Mouse (Mus musculus): ENCODE data around the gene Kcnma1. TPM values are rescaled to one million over a fixed set of nuclear protein-coding genes. Genes with fewer than 3 reads are reported as not detected.

Kcnma1 gene
- polyA plus RNA-seq, 1 experiment from 2014 or later, result 22.8 TPM

- DNase-seq (ENCODE audit: low spot score) (no peak), ATAC-seq (ENCODE audit: low FRiP score) (no peak)
- no peak overlapping the region for H3K27ac ChIP-seq
- H3K9ac ChIP-seq, result no peak overlapping the region
- no peaks in the 10 kb centered on the region for H3K36me3 ChIP-seq (replicated peaks; ENCODE audit: control insufficient read depth, insufficient read depth)
- no peaks in the 10 kb centered on the region for H3K9me3 ChIP-seq (ENCODE audit: control insufficient read depth, low read length)
- H3K4me2 ChIP-seq (replicated peaks), result no peak overlapping the region
- H3K4me3 ChIP-seq (replicated peaks; ENCODE audit: low read length), result no peak overlapping the region
- no peaks in the 10 kb centered on the region for H3K4me1 ChIP-seq (replicated peaks; ENCODE audit: control insufficient read depth, insufficient read depth, low read length)
- H3K27me3 ChIP-seq (ENCODE audit: control insufficient read depth, insufficient read depth, low read length), result no peaks in the 10 kb centered on the region
- WGBS, result 83% methylated on average over 3 of the region's 3 CpGs
Observed at GRCm38 (mm10) chr14:23326786-23327185, 687.5 kb downstream of the Kcnma1 start.

- Histone ChIP-seq H3K36me3 (replicated peaks; ENCODE audit: control insufficient read depth, insufficient read depth) (no peaks in the 10 kb centered on the region), H3K4me3 (replicated peaks; ENCODE audit: low read length) (no peak overlapping the region), H3K4me2 (replicated peaks) (no peak overlapping the region), H3K4me1 (replicated peaks; ENCODE audit: control insufficient read depth, insufficient read depth, low read length) (no peaks in the 10 kb centered on the region), H3K27me3 (ENCODE audit: control insufficient read depth, insufficient read depth, low read length) (no peaks in the 10 kb centered on the region), H3K9me3 (ENCODE audit: control insufficient read depth, low read length) (no peaks in the 10 kb centered on the region), H3K9ac (no peak overlapping the region), H3K27ac (no peak overlapping the region)
- no peak for DNase-seq (ENCODE audit: low spot score)
- WGBS, result 89% methylated on average over 5 of the region's 5 CpGs
- ATAC-seq (ENCODE audit: low FRiP score), result no peak
Observed at GRCm38 (mm10) chr14:23305288-23305687, 709.0 kb downstream of the Kcnma1 start.

GRCm38 (mm10) chr14:23300443-23300842 is 713.8 kb downstream of the Kcnma1 start:
- no peak for DNase-seq (ENCODE audit: low spot score)
- Histone ChIP-seq H3K27me3 (ENCODE audit: control insufficient read depth, insufficient read depth, low read length) (no peaks in the 10 kb centered on the region), H3K36me3 (replicated peaks; ENCODE audit: control insufficient read depth, insufficient read depth) (no peaks in the 10 kb centered on the region), H3K4me1 (replicated peaks; ENCODE audit: control insufficient read depth, insufficient read depth, low read length) (no peaks in the 10 kb centered on the region), H3K9ac (no peak overlapping the region), H3K4me2 (replicated peaks) (no peak overlapping the region), H3K27ac (no peak overlapping the region), H3K9me3 (ENCODE audit: control insufficient read depth, low read length) (no peaks in the 10 kb centered on the region), H3K4me3 (replicated peaks; ENCODE audit: low read length) (no peak overlapping the region)
- no peak for ATAC-seq (ENCODE audit: low FRiP score)
- 88% methylated on average over 2 of the region's 2 CpGs for WGBS

GRCm38 (mm10) chr14:23290634-23291033 is 723.7 kb downstream of the Kcnma1 start:
- Histone ChIP-seq H3K36me3 (replicated peaks; ENCODE audit: control insufficient read depth, insufficient read depth) (no peaks in the 10 kb centered on the region), H3K9ac (no peak overlapping the region), H3K27ac (no peak overlapping the region), H3K4me3 (replicated peaks; ENCODE audit: low read length) (no peak overlapping the region), H3K27me3 (ENCODE audit: control insufficient read depth, insufficient read depth, low read length) (no peaks in the 10 kb centered on the region), H3K9me3 (ENCODE audit: control insufficient read depth, low read length) (no peaks in the 10 kb centered on the region), H3K4me1 (replicated peaks; ENCODE audit: control insufficient read depth, insufficient read depth, low read length) (no peaks in the 10 kb centered on the region), H3K4me2 (replicated peaks) (no peak overlapping the region)
- no peak for DNase-seq (ENCODE audit: low spot score)
- 76% methylated on average over 2 of the region's 2 CpGs for WGBS
- no peak for ATAC-seq (ENCODE audit: low FRiP score)

GRCm38 (mm10) chr14:23266554-23267309 is 747.6 kb downstream of the Kcnma1 start:
- no peak for DNase-seq (ENCODE audit: low spot score)
- ATAC-seq (ENCODE audit: low FRiP score), result no peak
- Histone ChIP-seq H3K36me3 (replicated peaks; ENCODE audit: control insufficient read depth, insufficient read depth) (no peaks in the 10 kb centered on the region), H3K9me3 (ENCODE audit: control insufficient read depth, low read length) (no peaks in the 10 kb centered on the region), H3K9ac (no peak overlapping the region), H3K27ac (no peak overlapping the region), H3K4me2 (replicated peaks) (no peak overlapping the region), H3K4me1 (replicated peaks; ENCODE audit: control insufficient read depth, insufficient read depth, low read length) (no peaks in the 10 kb centered on the region), H3K4me3 (replicated peaks; ENCODE audit: low read length) (no peak overlapping the region), H3K27me3 (ENCODE audit: control insufficient read depth, insufficient read depth, low read length) (no peaks in the 10 kb centered on the region)
- WGBS, result 54% methylated on average over 4 of the region's 4 CpGs

GRCm38 (mm10) chr14:23253154-23253553 is 761.1 kb downstream of the Kcnma1 start:
- ATAC-seq (ENCODE audit: low FRiP score) (no peak), DNase-seq (ENCODE audit: low spot score) (no peak)
- Histone ChIP-seq H3K4me2 (replicated peaks) (no peak overlapping the region), H3K4me3 (replicated peaks; ENCODE audit: low read length) (no peak overlapping the region), H3K9me3 (ENCODE audit: control insufficient read depth, low read length) (no peaks in the 10 kb centered on the region), H3K36me3 (replicated peaks; ENCODE audit: control insufficient read depth, insufficient read depth) (no peaks in the 10 kb centered on the region), H3K27me3 (ENCODE audit: control insufficient read depth, insufficient read depth, low read length) (no peaks in the 10 kb centered on the region), H3K4me1 (replicated peaks; ENCODE audit: control insufficient read depth, insufficient read depth, low read length) (no peaks in the 10 kb centered on the region), H3K9ac (no peak overlapping the region), H3K27ac (no peak overlapping the region)
- WGBS, result 87% methylated on average over 4 of the region's 4 CpGs

- DNase-seq (ENCODE audit: low spot score) (no peak), ATAC-seq (ENCODE audit: low FRiP score) (no peak)
- no peaks in the 10 kb centered on the region for H3K4me1 ChIP-seq (replicated peaks; ENCODE audit: control insufficient read depth, insufficient read depth, low read length)
- no peak overlapping the region for H3K27ac ChIP-seq
- H3K36me3 ChIP-seq (replicated peaks; ENCODE audit: control insufficient read depth, insufficient read depth), result no peaks in the 10 kb centered on the region
- no peak overlapping the region for H3K9ac ChIP-seq
- H3K4me3 ChIP-seq (replicated peaks; ENCODE audit: low read length), result no peak overlapping the region
- no peak overlapping the region for H3K4me2 ChIP-seq (replicated peaks)
- 74% methylated on average over 5 of the region's 5 CpGs for WGBS
- H3K27me3 ChIP-seq (ENCODE audit: control insufficient read depth, insufficient read depth, low read length), result no peaks in the 10 kb centered on the region
- H3K9me3 ChIP-seq (ENCODE audit: control insufficient read depth, low read length), result no peaks in the 10 kb centered on the region
Observed at GRCm38 (mm10) chr14:23244446-23244845, 769.8 kb downstream of the Kcnma1 start.

- ATAC-seq (ENCODE audit: low FRiP score) (no peak), DNase-seq (ENCODE audit: low spot score) (no peak)
Observed at GRCm38 (mm10) chr14:23243857-23244256, 770.4 kb downstream of the Kcnma1 start.

More at GRCm38 (mm10) chr14:23243857-23244256, 770.4 kb downstream of the Kcnma1 start:
- Histone ChIP-seq H3K4me1 (replicated peaks; ENCODE audit: control insufficient read depth, insufficient read depth, low read length) (no peaks in the 10 kb centered on the region), H3K4me2 (replicated peaks) (no peak overlapping the region), H3K27me3 (ENCODE audit: control insufficient read depth, insufficient read depth, low read length) (no peaks in the 10 kb centered on the region), H3K4me3 (replicated peaks; ENCODE audit: low read length) (no peak overlapping the region), H3K36me3 (replicated peaks; ENCODE audit: control insufficient read depth, insufficient read depth) (no peaks in the 10 kb centered on the region), H3K9me3 (ENCODE audit: control insufficient read depth, low read length) (no peaks in the 10 kb centered on the region), H3K9ac (no peak overlapping the region), H3K27ac (no peak overlapping the region)
